Mouse (Mus musculus): ENCODE measurements around the gene Rxfp2. TPM values are rescaled to one million over a fixed set of nuclear protein-coding genes. Genes with fewer than 3 reads are reported as not detected.

Rxfp2 gene
- polyA plus RNA-seq, 1 experiment from 2014 or later: 0.61 TPM

DNA sequence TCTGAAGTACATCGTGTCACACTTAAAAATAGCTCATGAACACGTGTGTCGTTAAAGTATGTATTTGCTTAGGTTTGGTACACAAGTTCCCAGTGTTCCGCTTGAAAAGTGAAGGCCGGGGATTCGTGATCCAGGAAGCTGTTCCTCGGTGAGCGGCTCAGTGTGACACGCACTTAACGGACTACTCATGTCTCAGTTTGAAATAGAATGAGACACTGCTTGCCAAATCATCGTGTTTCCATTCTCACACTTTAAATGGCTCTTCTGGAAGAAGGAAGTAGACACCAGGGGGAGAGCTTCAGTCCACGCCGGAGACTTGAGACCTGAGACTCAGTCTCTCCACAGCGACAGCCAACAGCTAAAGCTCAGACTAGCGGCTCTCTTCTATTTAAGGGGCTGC lies 28.0 kb downstream of the Rxfp2 start:
- H3K4me2 ChIP-seq: no peak overlapping the region
- no peak for ATAC-seq (ENCODE audit: borderline replicate concordance, extremely low read depth, low FRiP score, low TSS enrichment)
- 62% methylated on average over 15 of the region's 15 CpGs for WGBS
- no peaks in the 10 kb centered on the region for H3K9me3 ChIP-seq
- H3K36me3 ChIP-seq: no peaks in the 10 kb centered on the region
- H3K9ac ChIP-seq: no peak overlapping the region
- H3K27me3 ChIP-seq: no peaks in the 10 kb centered on the region
- H3K4me1 ChIP-seq: no peaks in the 10 kb centered on the region
- no peak overlapping the region for H3K4me3 ChIP-seq
- H3K27ac ChIP-seq: no peak overlapping the region

DNA sequence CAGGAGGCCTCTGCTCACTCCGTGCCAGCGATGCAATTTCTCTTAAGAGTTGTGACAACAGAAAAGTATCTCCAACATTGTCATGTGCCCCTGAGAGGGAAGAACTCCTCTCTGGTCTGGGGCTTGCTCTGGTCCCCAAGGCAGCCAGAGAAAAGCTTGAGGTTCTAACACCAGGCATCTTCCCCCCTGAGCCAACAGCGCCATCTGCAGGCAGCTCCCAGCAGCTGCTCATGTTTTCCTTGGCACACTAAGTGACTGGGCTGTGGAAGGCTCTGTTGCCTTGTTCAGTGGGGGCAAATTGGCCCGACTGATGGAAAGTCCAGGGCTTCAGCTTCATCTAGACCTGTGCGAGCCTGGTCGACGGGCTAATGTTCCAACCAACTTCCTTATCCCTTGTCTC lies 31.5 kb downstream of the Rxfp2 start:
- Histone ChIP-seq H3K4me3 (no peak overlapping the region), H3K9ac (no peak overlapping the region), H3K27me3 (no peaks in the 10 kb centered on the region), H3K27ac (no peak overlapping the region), H3K4me1 (no peaks in the 10 kb centered on the region), H3K4me2 (no peak overlapping the region), H3K36me3 (no peaks in the 10 kb centered on the region), H3K9me3 (no peaks in the 10 kb centered on the region)
- WGBS: 52% methylated on average over 7 of the region's 7 CpGs
- no peak for ATAC-seq (ENCODE audit: borderline replicate concordance, extremely low read depth, low FRiP score, low TSS enrichment)

DNA sequence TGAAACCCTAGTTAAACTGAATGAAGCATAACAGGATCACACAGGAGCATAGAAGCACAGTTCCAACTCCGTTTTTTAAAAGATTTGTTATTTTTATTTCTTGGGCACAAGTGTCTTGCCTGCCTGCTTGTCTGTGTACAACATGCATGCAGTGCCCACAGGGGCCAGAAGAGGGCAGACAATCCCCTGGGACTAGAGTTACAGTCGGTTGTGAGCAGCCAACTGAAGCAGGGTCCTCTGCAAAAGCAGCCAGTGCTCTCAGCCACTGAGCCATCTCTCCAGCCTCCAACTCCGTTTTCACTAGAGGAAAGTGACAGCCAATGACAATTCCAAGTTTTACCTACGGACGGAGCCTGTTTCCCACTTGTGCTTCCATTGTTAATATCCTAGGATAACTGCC lies 33.4 kb downstream of the Rxfp2 start:
- Histone ChIP-seq H3K27me3 (no peaks in the 10 kb centered on the region), H3K9ac (no peak overlapping the region), H3K4me3 (no peak overlapping the region), H3K36me3 (no peaks in the 10 kb centered on the region), H3K4me2 (no peak overlapping the region), H3K27ac (no peak overlapping the region), H3K4me1 (no peaks in the 10 kb centered on the region), H3K9me3 (no peaks in the 10 kb centered on the region)
- WGBS: 52% methylated on average over 5 of the region's 5 CpGs
- ATAC-seq (ENCODE audit: borderline replicate concordance, extremely low read depth, low FRiP score, low TSS enrichment): no peak

DNA sequence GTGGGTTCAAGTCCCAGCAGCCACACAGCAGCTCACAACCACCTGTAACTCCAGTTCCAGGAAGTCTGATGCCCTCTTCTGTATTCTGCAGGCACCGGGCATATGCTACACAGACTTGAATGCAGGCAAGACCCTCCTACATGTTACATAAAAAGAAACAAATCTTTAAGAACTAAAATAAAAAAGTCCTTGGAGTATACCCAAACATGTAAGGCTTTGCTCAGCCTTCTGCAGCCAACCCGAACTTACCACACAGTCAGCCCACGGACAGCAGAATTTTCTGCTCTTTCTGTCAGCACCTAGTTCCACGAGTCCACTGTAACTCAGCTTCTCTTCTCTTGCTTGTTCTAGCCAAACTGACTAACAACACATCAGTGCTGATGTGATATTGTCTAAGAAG lies 34.8 kb downstream of the Rxfp2 start:
- Histone ChIP-seq H3K27me3 (no peaks in the 10 kb centered on the region), H3K36me3 (no peaks in the 10 kb centered on the region), H3K27ac (no peak overlapping the region), H3K4me2 (no peak overlapping the region), H3K9me3 (no peaks in the 10 kb centered on the region), H3K4me1 (no peaks in the 10 kb centered on the region), H3K9ac (no peak overlapping the region), H3K4me3 (no peak overlapping the region)
- ATAC-seq (ENCODE audit: borderline replicate concordance, extremely low read depth, low FRiP score, low TSS enrichment): no peak
- WGBS: 78% methylated on average over 4 of the region's 4 CpGs

DNA sequence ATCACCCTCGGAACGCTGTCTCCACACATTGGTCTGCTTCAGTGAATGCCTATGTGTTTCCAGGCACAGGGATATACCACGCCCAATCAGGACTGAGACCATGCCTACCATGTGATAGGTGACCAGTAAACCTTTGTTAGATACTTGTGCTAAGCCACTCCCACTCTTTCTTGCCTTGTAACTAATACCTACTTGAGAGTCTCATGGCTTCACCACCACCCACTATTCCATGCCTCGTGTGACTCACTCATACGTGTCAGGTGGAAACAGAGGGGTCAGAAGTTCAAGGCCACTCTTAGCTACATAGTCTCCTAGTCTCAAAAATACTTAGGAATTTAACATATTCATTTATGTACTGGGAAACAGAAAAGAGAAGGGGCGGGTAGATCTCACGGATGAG lies 35.5 kb downstream of the Rxfp2 start:
- Histone ChIP-seq H3K36me3 (no peaks in the 10 kb centered on the region), H3K27ac (no peak overlapping the region), H3K4me2 (no peak overlapping the region), H3K27me3 (no peaks in the 10 kb centered on the region), H3K4me3 (no peak overlapping the region), H3K9ac (no peak overlapping the region), H3K9me3 (no peaks in the 10 kb centered on the region), H3K4me1 (no peaks in the 10 kb centered on the region)
- no peak for ATAC-seq (ENCODE audit: borderline replicate concordance, extremely low read depth, low FRiP score, low TSS enrichment)
- WGBS: 77% methylated on average over 7 of the region's 7 CpGs

DNA sequence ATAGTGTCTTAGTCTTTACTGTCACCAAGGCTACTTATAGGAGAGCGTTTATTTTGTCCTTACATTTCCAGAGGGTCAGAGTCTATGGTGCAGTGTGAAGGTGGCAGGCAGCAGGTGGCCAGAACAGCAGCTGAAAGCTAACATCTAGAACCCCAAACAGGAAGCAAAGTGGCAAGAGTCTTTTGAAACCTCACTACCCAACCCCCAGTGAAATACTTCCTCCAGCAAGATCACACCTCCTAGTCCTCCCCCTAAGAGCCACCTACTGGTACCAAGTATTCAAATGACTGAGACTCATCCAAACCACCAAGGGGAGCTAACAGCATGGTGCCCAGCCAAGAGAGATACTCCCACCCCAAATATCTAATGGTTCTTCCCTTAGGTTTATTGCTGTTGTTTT lies 36.8 kb downstream of the Rxfp2 start:
- no peaks in the 10 kb centered on the region for H3K9me3 ChIP-seq
- H3K4me1 ChIP-seq: no peaks in the 10 kb centered on the region
- no peak overlapping the region for H3K9ac ChIP-seq
- no peak overlapping the region for H3K4me2 ChIP-seq
- no peak for ATAC-seq (ENCODE audit: borderline replicate concordance, extremely low read depth, low FRiP score, low TSS enrichment)
- H3K27ac ChIP-seq: no peak overlapping the region
- H3K36me3 ChIP-seq: no peaks in the 10 kb centered on the region
- no peaks in the 10 kb centered on the region for H3K27me3 ChIP-seq
- 83% methylated on average over 1 of the region's 1 CpGs for WGBS
- no peak overlapping the region for H3K4me3 ChIP-seq

DNA sequence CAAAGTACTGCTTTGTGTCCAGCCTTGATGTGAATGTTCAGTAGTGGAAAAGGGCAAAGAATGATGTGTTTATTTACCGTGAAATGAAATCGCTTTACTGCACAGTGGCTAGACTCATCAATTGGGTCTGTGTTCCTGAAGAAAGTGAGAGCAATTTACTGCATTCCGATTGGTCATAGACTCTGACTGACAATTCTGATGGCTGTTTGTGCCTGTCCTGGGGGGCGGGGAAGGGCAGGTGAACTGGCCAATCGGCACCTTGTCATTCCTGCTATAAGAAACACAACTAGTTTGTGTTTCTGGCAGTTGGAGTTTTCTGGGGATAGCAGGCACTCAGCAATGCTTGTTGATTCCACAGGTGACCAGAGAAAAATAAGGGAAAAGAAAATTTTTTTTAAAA lies 37.6 kb downstream of the Rxfp2 start:
- no peaks in the 10 kb centered on the region for H3K4me1 ChIP-seq
- no peak overlapping the region for H3K27ac ChIP-seq
- no peaks in the 10 kb centered on the region for H3K9me3 ChIP-seq
- no peaks in the 10 kb centered on the region for H3K36me3 ChIP-seq
- H3K9ac ChIP-seq: no peak overlapping the region
- H3K4me2 ChIP-seq: no peak overlapping the region
- no peaks in the 10 kb centered on the region for H3K27me3 ChIP-seq
- H3K4me3 ChIP-seq: no peak overlapping the region
- WGBS: 80% methylated on average over 5 of the region's 5 CpGs
- ATAC-seq (ENCODE audit: borderline replicate concordance, extremely low read depth, low FRiP score, low TSS enrichment): no peak

DNA sequence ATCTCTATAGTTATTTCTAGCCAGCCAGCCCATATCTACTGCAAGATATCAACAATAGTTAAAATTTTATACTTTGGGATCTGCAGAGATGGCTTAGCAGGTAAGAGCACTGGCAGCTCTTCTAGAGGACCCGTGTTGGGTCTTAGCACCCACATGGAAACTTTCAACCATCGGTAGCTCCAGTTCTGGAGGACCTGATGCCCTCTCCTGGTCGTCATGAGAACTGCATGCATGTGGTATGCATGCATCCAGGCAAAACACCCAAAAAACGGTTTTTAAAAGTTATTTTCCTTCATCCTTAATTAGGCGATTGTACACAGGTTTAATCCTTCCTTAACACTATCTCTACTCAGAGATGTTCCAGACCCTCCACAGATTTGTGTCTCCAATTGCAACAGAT lies 40.4 kb downstream of the Rxfp2 start:
- Histone ChIP-seq H3K9ac (no peak overlapping the region), H3K9me3 (no peaks in the 10 kb centered on the region), H3K27me3 (no peaks in the 10 kb centered on the region), H3K4me2 (no peak overlapping the region), H3K4me1 (no peaks in the 10 kb centered on the region), H3K27ac (no peak overlapping the region), H3K4me3 (no peak overlapping the region), H3K36me3 (no peaks in the 10 kb centered on the region)
- WGBS: 75% methylated on average over 5 of the region's 5 CpGs
- ATAC-seq (ENCODE audit: borderline replicate concordance, extremely low read depth, low FRiP score, low TSS enrichment): no peak

DNA sequence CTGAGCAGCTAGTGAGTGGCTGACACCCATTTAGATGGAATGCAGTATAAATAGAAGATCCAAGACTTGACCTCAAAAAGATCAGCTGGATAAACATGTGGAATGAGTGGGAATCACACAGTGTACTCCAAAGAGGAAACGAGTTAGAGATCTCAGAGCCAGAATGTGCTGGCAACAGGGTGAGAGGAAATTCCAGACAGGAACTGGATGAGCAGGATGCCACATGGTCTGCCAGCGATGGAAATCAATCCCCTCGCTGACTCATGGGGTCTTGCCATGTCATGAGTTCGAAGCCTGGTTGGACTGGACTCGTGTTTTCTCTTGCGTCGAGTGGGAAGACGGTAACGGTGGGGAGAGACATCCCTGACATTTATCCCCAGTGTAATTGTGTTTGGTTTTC lies 41.0 kb downstream of the Rxfp2 start:
- Histone ChIP-seq H3K27ac (no peak overlapping the region), H3K4me2 (no peak overlapping the region), H3K4me1 (no peaks in the 10 kb centered on the region), H3K9ac (no peak overlapping the region), H3K9me3 (no peaks in the 10 kb centered on the region), H3K4me3 (no peak overlapping the region), H3K36me3 (no peaks in the 10 kb centered on the region), H3K27me3 (no peaks in the 10 kb centered on the region)
- WGBS: 83% methylated on average over 9 of the region's 9 CpGs
- ATAC-seq (ENCODE audit: borderline replicate concordance, extremely low read depth, low FRiP score, low TSS enrichment): no peak

DNA sequence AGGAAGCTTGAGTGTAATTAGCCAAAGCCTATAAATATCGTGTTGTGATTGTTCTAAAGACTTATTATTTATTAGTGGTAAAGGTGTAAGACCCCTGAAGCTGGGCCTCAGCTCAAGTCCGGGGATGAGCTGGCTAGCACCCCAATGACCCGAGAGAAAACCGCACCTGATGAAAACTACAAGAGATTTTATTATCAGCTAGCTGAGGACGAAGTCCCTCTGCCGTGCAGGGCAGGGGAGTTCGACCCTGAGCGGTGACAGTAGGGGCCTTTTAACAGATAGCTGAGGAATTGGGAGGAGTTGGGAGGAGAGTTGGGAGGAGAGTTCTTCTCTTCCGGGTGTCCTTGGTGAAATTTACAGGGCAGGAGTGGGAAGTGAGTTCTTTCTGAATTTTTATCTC lies 42.6 kb downstream of the Rxfp2 start:
- no peaks in the 10 kb centered on the region for H3K4me1 ChIP-seq
- no peak overlapping the region for H3K4me2 ChIP-seq
- 79% methylated on average over 9 of the region's 9 CpGs for WGBS
- H3K36me3 ChIP-seq: no peaks in the 10 kb centered on the region
- H3K9ac ChIP-seq: no peak overlapping the region
- no peaks in the 10 kb centered on the region for H3K9me3 ChIP-seq
- no peaks in the 10 kb centered on the region for H3K27me3 ChIP-seq
- H3K4me3 ChIP-seq: no peak overlapping the region
- H3K27ac ChIP-seq: no peak overlapping the region
- ATAC-seq (ENCODE audit: borderline replicate concordance, extremely low read depth, low FRiP score, low TSS enrichment): no peak

DNA sequence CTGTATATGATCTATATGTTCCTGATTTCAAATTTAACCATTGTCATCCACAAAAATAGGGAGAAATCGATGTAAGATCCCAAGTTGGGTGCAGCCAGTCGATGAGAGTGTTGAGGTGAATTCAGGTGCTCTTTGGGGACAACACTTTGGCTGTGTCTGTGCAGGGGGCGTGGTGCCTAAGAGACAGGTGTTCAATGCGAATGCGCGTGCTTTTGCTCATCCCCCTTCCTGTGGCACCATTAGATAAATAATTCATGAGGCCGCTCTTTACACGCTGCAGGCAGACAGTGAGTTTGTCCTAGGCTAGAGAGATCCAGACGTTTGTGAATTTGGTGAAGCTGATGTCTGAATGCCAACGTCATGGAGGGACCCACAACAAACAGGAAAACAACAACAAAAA lies 45.8 kb downstream of the Rxfp2 start:
- Histone ChIP-seq H3K4me3 (no peak overlapping the region), H3K9me3 (no peaks in the 10 kb centered on the region), H3K9ac (no peak overlapping the region), H3K36me3 (no peaks in the 10 kb centered on the region), H3K4me1 (no peaks in the 10 kb centered on the region), H3K4me2 (no peak overlapping the region), H3K27me3 (no peaks in the 10 kb centered on the region), H3K27ac (no peak overlapping the region)
- ATAC-seq (ENCODE audit: borderline replicate concordance, extremely low read depth, low FRiP score, low TSS enrichment): no peak
- WGBS: 64% methylated on average over 10 of the region's 10 CpGs

DNA sequence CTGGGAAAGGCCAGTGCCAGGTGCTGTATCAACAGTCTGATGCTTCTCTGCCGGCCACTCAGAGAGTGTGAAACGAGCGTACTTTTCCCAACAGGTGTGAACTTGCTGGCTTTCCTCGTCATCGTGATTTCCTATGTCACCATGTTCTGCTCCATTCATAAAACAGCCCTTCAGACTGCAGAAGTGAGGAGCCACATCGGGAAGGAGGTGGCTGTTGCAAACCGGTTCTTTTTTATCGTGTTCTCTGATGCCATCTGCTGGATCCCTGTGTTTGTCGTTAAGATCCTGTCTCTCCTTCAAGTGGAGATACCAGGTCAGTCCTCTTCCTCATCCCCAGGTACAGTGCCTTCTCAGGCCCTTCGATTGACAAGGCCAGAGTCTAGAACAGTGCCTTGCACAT lies 51.6 kb downstream of the Rxfp2 start:
- Histone ChIP-seq H3K9ac (no peak overlapping the region), H3K4me2 (no peak overlapping the region), H3K27me3 (no peaks in the 10 kb centered on the region), H3K4me1 (no peaks in the 10 kb centered on the region), H3K36me3 (no peaks in the 10 kb centered on the region), H3K27ac (no peak overlapping the region), H3K4me3 (no peak overlapping the region), H3K9me3 (no peaks in the 10 kb centered on the region)
- ATAC-seq (ENCODE audit: borderline replicate concordance, extremely low read depth, low FRiP score, low TSS enrichment): no peak
- 11% methylated on average over 10 of the region's 10 CpGs for WGBS

DNA sequence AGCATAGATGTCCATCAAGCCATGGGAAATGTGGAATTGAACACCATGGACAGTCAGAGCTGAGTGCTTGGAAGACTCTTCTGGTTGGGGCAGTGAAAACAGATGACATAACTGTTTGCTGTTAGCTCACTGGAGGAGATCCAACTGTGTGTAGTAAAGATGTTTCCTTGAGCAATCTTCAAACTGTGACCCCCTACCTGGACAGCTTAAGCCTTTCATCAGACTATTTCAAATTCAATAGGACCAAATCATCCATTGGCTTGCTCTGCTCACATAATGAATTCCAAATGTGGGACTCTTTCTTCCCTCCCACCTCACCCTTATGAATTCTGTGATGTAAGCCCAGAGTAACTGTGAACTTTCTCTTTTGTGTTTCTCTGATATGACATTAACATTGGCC lies 53.3 kb downstream of the Rxfp2 start:
- no peak overlapping the region for H3K4me3 ChIP-seq
- ATAC-seq (ENCODE audit: borderline replicate concordance, extremely low read depth, low FRiP score, low TSS enrichment): no peak
- no peaks in the 10 kb centered on the region for H3K9me3 ChIP-seq
- no peak overlapping the region for H3K27ac ChIP-seq
- no peaks in the 10 kb centered on the region for H3K27me3 ChIP-seq
- H3K4me2 ChIP-seq: no peak overlapping the region
- no peaks in the 10 kb centered on the region for H3K36me3 ChIP-seq
- no peak overlapping the region for H3K9ac ChIP-seq
- no peaks in the 10 kb centered on the region for H3K4me1 ChIP-seq

Measured in lung, embryonic 15.5 days (tissue).